Mouse (Mus musculus) heart, postnatal 0 days (tissue): Measurements from ENCODE around the gene Grm4.

Source experiments
- CTCF ChIP-seq: IDR thresholded peaks from 2 replicates; pipeline ENCODE4 v1.5.1; 2016; ENCODE audit warnings: antibody characterized with exemption, control low read depth, low read depth
- EP300 ChIP-seq: IDR thresholded peaks from 2 replicates; pipeline ENCODE4 v1.6.1; 2016; ENCODE audit warnings: antibody characterized with exemption, low read depth

DNA sequence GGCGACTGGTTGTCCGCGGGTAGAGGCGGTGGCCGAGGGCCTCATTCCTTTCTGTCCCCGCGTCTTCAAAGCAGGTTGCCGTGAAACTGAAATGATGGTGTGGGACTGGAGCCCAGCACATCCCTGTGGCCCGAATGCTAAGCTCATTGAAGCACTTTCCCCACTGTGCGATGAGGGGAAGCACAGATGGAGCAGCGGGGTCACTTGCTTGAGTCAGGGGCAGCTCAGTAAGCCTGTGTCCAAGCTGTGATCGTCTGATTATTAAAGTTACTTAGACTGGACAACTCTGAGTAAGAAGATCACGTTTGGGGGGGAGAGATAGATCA, 44.7 kb upstream of the Grm4 start:
- TF ChIP-seq CTCF (no peak), EP300 (no peak)
